Mouse (Mus musculus): ENCODE data around the gene Rapgefl1. TPM values are rescaled to one million over a fixed set of nuclear protein-coding genes. Genes with fewer than 3 reads are reported as not detected.

Gene Rapgefl1
- total and polyA plus RNA-seq, 3 experiments = 0.08 to 0.29 TPM; not detected in 1

DNA sequence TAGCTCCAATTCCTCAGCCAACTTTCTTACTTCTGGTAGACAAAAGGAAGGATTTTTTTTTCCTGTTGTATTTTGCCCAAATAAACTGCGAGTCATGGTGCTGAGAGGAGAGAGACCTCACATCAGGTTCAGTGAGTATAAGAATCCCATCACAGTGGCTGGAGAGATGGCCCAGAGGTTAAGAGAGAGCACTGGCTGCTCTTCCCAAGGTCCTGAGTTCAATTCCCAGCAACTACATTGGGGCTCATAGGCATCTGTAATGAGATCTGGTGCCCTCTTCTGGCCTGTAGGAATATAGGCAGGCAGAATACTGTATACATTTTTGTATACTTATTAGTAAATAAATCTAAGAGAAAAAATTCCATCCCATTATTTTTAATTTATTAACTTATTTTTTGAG lies 48.9 kb upstream of the Rapgefl1 start:
- TF ChIP-seq RCOR1 (conservative IDR thresholded peaks at IDR 0.05; ENCODE audit: low read depth, low read length) = no peak
- TF ChIP-seq ETS1 (conservative IDR thresholded peaks at IDR 0.05; ENCODE audit: low read depth, low read length) = no peak
- TF ChIP-seq MEF2A (IDR thresholded peaks at IDR 0.05; ENCODE audit: borderline replicate concordance, low read depth, low read length) = 0 out of 2 replicates have a peak, but pooled peaks have one; percentile 15
- TF ChIP-seq MAFK (IDR thresholded peaks at IDR 0.05; ENCODE audit: insufficient replicate concordance, low read length) = 0 out of 2 replicates have a peak, but pooled peaks have one; percentile 8
- TF ChIP-seq KAT2A (IDR thresholded peaks at IDR 0.05; ENCODE audit: insufficient replicate concordance, low read length) = no peak
- TF ChIP-seq HCFC1 (IDR thresholded peaks at IDR 0.05; ENCODE audit: low read depth, low read length) = no peak
- TF ChIP-seq E2F4 (IDR thresholded peaks at IDR 0.05; ENCODE audit: insufficient replicate concordance, low read depth, low read length) = no peak
- no peak for TF ChIP-seq POLR2AphosphoS2 (IDR thresholded peaks at IDR 0.05; ENCODE audit: low read depth, low read length)
- peak; percentile 43 for TF ChIP-seq RAD21 (IDR thresholded peaks at IDR 0.05; ENCODE audit: low read depth, low read length)
- no peak for TF ChIP-seq EP300 (IDR thresholded peaks at IDR 0.05; ENCODE audit: low read length)
- TF ChIP-seq MYC (IDR thresholded peaks at IDR 0.05; ENCODE audit: low read depth, low read length) = 0 out of 2 replicates have a peak, but pooled peaks have one; percentile 36
- no peak for TF ChIP-seq ZMIZ1 (IDR thresholded peaks at IDR 0.05; ENCODE audit: low read depth, low read length)
- TF ChIP-seq CHD2 (IDR thresholded peaks at IDR 0.05; ENCODE audit: low read length) = no peak
- no peak for TF ChIP-seq ZKSCAN1 (IDR thresholded peaks at IDR 0.05; ENCODE audit: borderline replicate concordance, low read depth, low read length)
- TF ChIP-seq NRF1 (IDR thresholded peaks at IDR 0.05; ENCODE audit: low read depth, low read length) = no peak
- TF ChIP-seq SMC3 (IDR thresholded peaks at IDR 0.05; ENCODE audit: low read depth, low read length) = peak; percentile 61
- 0 out of 2 replicates have a peak, but pooled peaks have one; percentile 37 for TF ChIP-seq TBP (conservative IDR thresholded peaks at IDR 0.05; ENCODE audit: low read depth, low read length)
- 0 out of 2 replicates have a peak, but pooled peaks have one; percentile 2 for TF ChIP-seq ZC3H11A (IDR thresholded peaks at IDR 0.05; ENCODE audit: low read depth, low read length)
- TF ChIP-seq SIN3A (IDR thresholded peaks at IDR 0.05; ENCODE audit: low read length) = 0 out of 2 replicates have a peak, but pooled peaks have one; percentile 34
- TF ChIP-seq NELFE (IDR thresholded peaks at IDR 0.05; ENCODE audit: low read depth, low read length) = no peak
- TF ChIP-seq ELF1 (IDR thresholded peaks at IDR 0.05; ENCODE audit: low read depth, low read length) = 0 out of 2 replicates have a peak, but pooled peaks have one; percentile 18
- TF ChIP-seq CTCF (conservative IDR thresholded peaks at IDR 0.05 in 1 of 2, IDR thresholded peaks at IDR 0.05 in 1 of 2; ENCODE audit: low read depth in 2 of 2, low read length in 2 of 2) = peak; percentile 36 to 69
- no peak for TF ChIP-seq UBTF (IDR thresholded peaks at IDR 0.05; ENCODE audit: low read depth, low read length)
- TF ChIP-seq IRF4 (IDR thresholded peaks at IDR 0.05; ENCODE audit: low read depth, low read length) = peak; percentile 49; the same call in 1 of the 2 replicates
- no peak for TF ChIP-seq USF1 (IDR thresholded peaks at IDR 0.05; ENCODE audit: low read depth, low read length)
- no peak for TF ChIP-seq JUN (IDR thresholded peaks at IDR 0.05; ENCODE audit: insufficient read depth, low read depth, low read length)
- Histone ChIP-seq H3K4me3 (replicated peaks in 1 of 3; ENCODE audit: low read depth in 2 of 3, low read length in 2 of 3, poor library complexity in 1 of 3) (no peak overlapping the region), H3K27ac (ENCODE audit: insufficient read depth, low read depth) (no peak overlapping the region), H3K27me3 (replicated peaks) (peaks cover 21% of the 10 kb centered on the region), H3K79me2 (replicated peaks; ENCODE audit: control insufficient read depth, extremely low read depth, insufficient read depth, poor library complexity, severe bottlenecking) (0 out of 2 replicates have a peak, but pooled peaks cover 3% of the 10 kb centered on the region), H3K36me3 (replicated peaks in 1 of 2; ENCODE audit: control insufficient read depth in 1 of 2, insufficient read depth in 1 of 2, low read length in 1 of 2) (no peaks in the 10 kb centered on the region), H3K4me1 (ENCODE audit: control insufficient read depth in 1 of 2, insufficient read depth in 2 of 2) (peaks cover 12 to 58% of the 10 kb centered on the region in 2 experiments), H3K9me3 (replicated peaks; ENCODE audit: low read length) (no peaks in the 10 kb centered on the region), H3K9ac (ENCODE audit: insufficient read depth, low read depth) (no peak overlapping the region), H3K4me2 (ENCODE audit: insufficient read depth, low read depth, poor library complexity, severe bottlenecking) (no peak overlapping the region)
- no peak for DNase-seq (ENCODE audit: extremely low read depth)
- dilution Hi-C loops (cut with MboI; ENCODE audit: extremely low pct_ligation_motif_present, extremely low pct_unique_long_range_greater_than_20kb, low sequenced_read_pairs) = no loop called here
- in situ Hi-C loops (cut with MboI; ENCODE audit: low pct_ligation_motif_present, low pct_unique_long_range_greater_than_20kb, low sequenced_read_pairs) = loop anchor here (5.0 to 10.0 kb wide), 2 partner anchors 63 to 90 kb away; partner anchors contain the start of gene Med24
